Mouse (Mus musculus): ENCODE measurements around the gene Vnn1. TPM values are rescaled to one million over a fixed set of nuclear protein-coding genes. Genes with fewer than 3 reads are reported as not detected.

Gene Vnn1
- polyA plus RNA-seq, 1 experiment = 13.0 TPM

DNA sequence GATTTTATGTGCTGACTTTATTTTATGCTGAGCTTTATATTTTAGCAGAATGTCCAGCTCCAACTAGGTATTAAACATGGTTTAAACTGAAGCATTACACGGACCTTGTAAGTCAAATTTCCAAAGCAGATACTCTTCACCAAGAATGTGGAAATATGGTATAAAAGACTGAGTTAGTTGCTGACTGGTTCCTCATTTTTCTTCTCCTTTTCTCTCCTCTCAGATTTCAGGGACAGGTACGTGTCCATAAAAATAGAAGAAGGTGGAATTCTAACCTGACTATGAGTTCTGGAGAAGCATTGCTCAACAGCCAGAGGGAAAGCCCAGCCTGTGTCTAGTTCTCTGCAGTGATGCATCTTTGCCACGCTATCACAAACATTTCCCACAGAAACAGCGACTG is 25.6 kb downstream of the Vnn1 start, which contains the start of gene Taar1:
Gene Taar1, plus strand, starts transcription at position 301 of the 400 bp plus-strand sequence.
- Histone ChIP-seq H3K9ac (ENCODE audit: low read depth, poor library complexity, severe bottlenecking) (no peak within 1 kb of the TSS), H3K36me3 (ENCODE audit: control insufficient read depth, insufficient read depth, low read length, poor library complexity, severe bottlenecking) (no peaks in the 10 kb centered on the region), H3K27ac (ENCODE audit: insufficient read depth, low read length) (no peak within 1 kb of the TSS), H3K27me3 (ENCODE audit: control insufficient read depth, insufficient read depth, low read length, poor library complexity, severe bottlenecking) (no peaks in the 10 kb centered on the region), H3K9me3 (replicated peaks; ENCODE audit: control insufficient read depth, insufficient read depth, low read length, poor library complexity, severe bottlenecking) (peaks cover 18% of the 10 kb centered on the region), H3K4me3 (ENCODE audit: low read depth, low read length) (no peak within 1 kb of the TSS), H3K4me1 (ENCODE audit: control insufficient read depth, insufficient read depth, low read length) (no peaks in the 10 kb centered on the region)
- no peak for TF ChIP-seq CTCF (IDR thresholded peaks at IDR 0.05; ENCODE audit: low read depth, low read length)
- TF ChIP-seq EP300 (IDR thresholded peaks at IDR 0.05; ENCODE audit: insufficient read depth, low read depth, low read length) = no peak
- no peak for TF ChIP-seq POLR2A (IDR thresholded peaks at IDR 0.05; ENCODE audit: insufficient read depth, low read length)

DNA sequence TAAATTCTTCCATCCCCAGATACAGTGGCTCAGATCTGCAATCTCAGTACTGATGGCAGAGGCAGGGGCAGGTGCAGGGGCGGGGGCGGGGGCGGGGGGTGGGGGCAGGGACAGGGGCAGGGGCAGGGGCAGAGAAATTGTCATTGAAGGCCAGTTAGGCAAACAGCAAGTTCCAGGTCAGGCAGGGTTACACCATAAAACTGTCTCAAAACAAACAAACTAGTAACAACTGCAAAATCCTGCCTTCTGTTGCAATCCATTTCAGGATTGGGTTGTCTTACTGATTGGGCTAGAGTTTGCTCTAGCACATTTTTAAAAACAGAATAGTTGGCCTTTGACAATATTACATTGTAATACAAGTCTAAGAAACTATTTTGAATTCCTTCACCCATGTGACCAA is 28.0 kb downstream of the Vnn1 start:
- no peaks in the 10 kb centered on the region for H3K36me3 ChIP-seq (ENCODE audit: control insufficient read depth, insufficient read depth, low read length, poor library complexity, severe bottlenecking)
- no peak overlapping the region for H3K27ac ChIP-seq (ENCODE audit: insufficient read depth, low read length)
- no peak for TF ChIP-seq CTCF (IDR thresholded peaks at IDR 0.05; ENCODE audit: low read depth, low read length)
- TF ChIP-seq EP300 (IDR thresholded peaks at IDR 0.05; ENCODE audit: insufficient read depth, low read depth, low read length) = no peak
- TF ChIP-seq POLR2A (IDR thresholded peaks at IDR 0.05; ENCODE audit: insufficient read depth, low read length) = no peak
- H3K4me3 ChIP-seq (ENCODE audit: low read depth, low read length) = no peak overlapping the region
- H3K4me1 ChIP-seq (ENCODE audit: control insufficient read depth, insufficient read depth, low read length) = no peaks in the 10 kb centered on the region
- H3K27me3 ChIP-seq (ENCODE audit: control insufficient read depth, insufficient read depth, low read length, poor library complexity, severe bottlenecking) = no peaks in the 10 kb centered on the region
- H3K9ac ChIP-seq (ENCODE audit: low read depth, poor library complexity, severe bottlenecking) = no peak overlapping the region
- H3K9me3 ChIP-seq (replicated peaks; ENCODE audit: control insufficient read depth, insufficient read depth, low read length, poor library complexity, severe bottlenecking) = no peaks in the 10 kb centered on the region; the same call in 1 of the 2 replicates

DNA sequence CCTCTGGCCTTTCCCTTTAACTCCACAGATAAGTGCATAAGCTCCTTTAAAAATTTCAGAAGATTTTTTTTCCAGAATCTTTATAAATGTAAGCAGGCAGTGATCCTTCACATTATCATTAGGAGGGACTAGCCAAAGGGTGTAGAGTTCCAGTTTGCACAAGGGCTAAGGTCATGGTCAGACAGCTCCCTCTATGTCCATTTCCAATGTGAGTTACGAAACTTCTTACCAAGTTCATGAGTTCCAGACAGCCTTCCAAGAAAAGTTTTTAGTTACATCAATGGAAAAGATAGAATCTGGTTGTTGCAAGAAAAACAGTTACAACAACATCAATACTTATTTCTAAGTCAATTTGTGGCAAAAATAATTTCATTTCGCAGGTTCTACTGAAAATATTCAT is 29.5 kb downstream of the Vnn1 start:
- Histone ChIP-seq H3K27ac (ENCODE audit: insufficient read depth, low read length) (no peak overlapping the region), H3K27me3 (ENCODE audit: control insufficient read depth, insufficient read depth, low read length, poor library complexity, severe bottlenecking) (no peaks in the 10 kb centered on the region), H3K9ac (ENCODE audit: low read depth, poor library complexity, severe bottlenecking) (no peak overlapping the region), H3K9me3 (replicated peaks; ENCODE audit: control insufficient read depth, insufficient read depth, low read length, poor library complexity, severe bottlenecking) (no peaks in the 10 kb centered on the region), H3K4me1 (ENCODE audit: control insufficient read depth, insufficient read depth, low read length) (no peaks in the 10 kb centered on the region), H3K36me3 (ENCODE audit: control insufficient read depth, insufficient read depth, low read length, poor library complexity, severe bottlenecking) (no peaks in the 10 kb centered on the region), H3K4me3 (ENCODE audit: low read depth, low read length) (no peak overlapping the region)
- TF ChIP-seq POLR2A (IDR thresholded peaks at IDR 0.05; ENCODE audit: insufficient read depth, low read length) = no peak
- TF ChIP-seq EP300 (IDR thresholded peaks at IDR 0.05; ENCODE audit: insufficient read depth, low read depth, low read length) = no peak

DNA sequence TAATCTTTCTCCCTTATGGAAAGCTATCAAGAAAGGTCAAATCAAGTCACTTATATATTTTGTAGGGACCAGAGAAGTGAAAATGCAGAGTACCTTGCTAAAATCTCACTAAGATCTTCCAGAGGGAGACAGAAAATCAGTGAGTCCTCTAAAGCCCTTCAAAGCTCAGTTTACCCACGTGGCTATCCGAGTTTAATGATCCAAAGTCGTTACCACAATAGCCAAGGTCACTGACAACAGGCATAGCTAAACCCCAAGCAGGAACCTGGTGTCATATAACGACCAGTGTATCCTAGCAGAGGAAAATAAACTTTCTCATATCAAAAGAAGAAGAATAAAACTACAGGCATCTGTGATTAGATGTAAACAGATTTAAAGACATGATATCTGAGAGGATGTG is 43.1 kb downstream of the Vnn1 start:
- no peaks in the 10 kb centered on the region for H3K36me3 ChIP-seq (ENCODE audit: control insufficient read depth, insufficient read depth, low read length, poor library complexity, severe bottlenecking)
- H3K27ac ChIP-seq (ENCODE audit: insufficient read depth, low read length) = no peak overlapping the region
- H3K27me3 ChIP-seq (ENCODE audit: control insufficient read depth, insufficient read depth, low read length, poor library complexity, severe bottlenecking) = no peaks in the 10 kb centered on the region
- no peak overlapping the region for H3K4me3 ChIP-seq (ENCODE audit: low read depth, low read length)
- H3K9me3 ChIP-seq (replicated peaks; ENCODE audit: control insufficient read depth, insufficient read depth, low read length, poor library complexity, severe bottlenecking) = no peaks in the 10 kb centered on the region
- no peak for TF ChIP-seq POLR2A (IDR thresholded peaks at IDR 0.05; ENCODE audit: insufficient read depth, low read length)
- TF ChIP-seq CTCF (IDR thresholded peaks at IDR 0.05; ENCODE audit: low read depth, low read length) = no peak
- TF ChIP-seq EP300 (IDR thresholded peaks at IDR 0.05; ENCODE audit: insufficient read depth, low read depth, low read length) = no peak
- no peaks in the 10 kb centered on the region for H3K4me1 ChIP-seq (ENCODE audit: control insufficient read depth, insufficient read depth, low read length)
- H3K9ac ChIP-seq (ENCODE audit: low read depth, poor library complexity, severe bottlenecking) = no peak overlapping the region

DNA sequence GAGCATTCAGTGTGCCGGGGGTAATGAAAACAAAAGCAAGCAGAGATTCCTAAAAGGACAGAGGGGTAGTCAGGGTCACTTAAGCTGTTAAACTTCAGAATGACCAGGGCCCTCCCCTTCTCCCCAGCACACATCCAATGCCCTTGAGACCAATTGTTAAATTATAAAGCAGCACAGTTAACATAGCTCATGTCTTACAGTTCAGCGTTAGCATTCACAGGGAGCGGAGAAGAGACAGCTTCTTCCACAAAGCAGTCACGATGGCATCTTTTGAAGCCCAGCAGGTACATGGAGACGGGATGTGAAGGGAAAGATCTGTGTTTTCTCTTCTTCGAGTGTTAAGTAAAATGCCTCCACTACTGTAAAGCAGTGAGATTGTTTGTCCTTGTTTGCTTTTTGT is 43.8 kb downstream of the Vnn1 start, which contains the start of gene Taar2:
Gene Taar2, plus strand, starts transcription at position 261 of the 400 bp plus-strand sequence.
- no peaks in the 10 kb centered on the region for H3K9me3 ChIP-seq (replicated peaks; ENCODE audit: control insufficient read depth, insufficient read depth, low read length, poor library complexity, severe bottlenecking)
- TF ChIP-seq CTCF (IDR thresholded peaks at IDR 0.05; ENCODE audit: low read depth, low read length) (no peak), EP300 (IDR thresholded peaks at IDR 0.05; ENCODE audit: insufficient read depth, low read depth, low read length) (no peak), POLR2A (IDR thresholded peaks at IDR 0.05; ENCODE audit: insufficient read depth, low read length) (no peak)
- no peak within 1 kb of the TSS for H3K9ac ChIP-seq (ENCODE audit: low read depth, poor library complexity, severe bottlenecking)

DNA sequence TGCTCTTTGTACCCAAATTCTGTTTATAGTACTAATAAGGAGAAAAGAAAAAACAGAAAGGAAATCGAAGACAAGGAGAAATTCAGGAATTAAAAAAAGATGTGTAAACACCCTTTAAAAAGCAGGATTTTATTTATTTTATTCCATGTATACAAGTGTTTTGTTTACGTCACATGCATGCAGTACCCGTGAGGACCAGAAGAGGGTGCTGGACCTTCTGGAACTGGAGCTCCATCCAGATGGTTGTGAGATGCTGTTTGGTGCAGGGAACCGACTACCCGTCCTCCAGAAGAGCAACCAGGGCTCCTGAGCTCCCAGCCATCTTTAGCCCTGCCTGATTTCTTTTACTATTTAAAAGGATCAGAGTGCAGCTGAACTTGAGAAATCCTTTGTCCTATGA is 48.0 kb downstream of the Vnn1 start:
- Histone ChIP-seq H3K36me3 (ENCODE audit: control insufficient read depth, insufficient read depth, low read length, poor library complexity, severe bottlenecking) (no peaks in the 10 kb centered on the region), H3K27ac (ENCODE audit: insufficient read depth, low read length) (no peak overlapping the region), H3K4me3 (ENCODE audit: low read depth, low read length) (no peak overlapping the region), H3K9ac (ENCODE audit: low read depth, poor library complexity, severe bottlenecking) (no peak overlapping the region), H3K4me1 (ENCODE audit: control insufficient read depth, insufficient read depth, low read length) (no peaks in the 10 kb centered on the region), H3K27me3 (ENCODE audit: control insufficient read depth, insufficient read depth, low read length, poor library complexity, severe bottlenecking) (no peaks in the 10 kb centered on the region), H3K9me3 (replicated peaks; ENCODE audit: control insufficient read depth, insufficient read depth, low read length, poor library complexity, severe bottlenecking) (no peaks in the 10 kb centered on the region)
- peak; percentile 71 for TF ChIP-seq CTCF (IDR thresholded peaks at IDR 0.05; ENCODE audit: low read depth, low read length)
- no peak for TF ChIP-seq EP300 (IDR thresholded peaks at IDR 0.05; ENCODE audit: insufficient read depth, low read depth, low read length)

More for the DNA sequence above, 43.8 kb downstream of the Vnn1 start, which contains the start of gene Taar2:
- H3K27me3 ChIP-seq (ENCODE audit: control insufficient read depth, insufficient read depth, low read length, poor library complexity, severe bottlenecking) = no peaks in the 10 kb centered on the region
- H3K4me3 ChIP-seq (ENCODE audit: low read depth, low read length) = no peak within 1 kb of the TSS
- H3K27ac ChIP-seq (ENCODE audit: insufficient read depth, low read length) = no peak within 1 kb of the TSS
- no peaks in the 10 kb centered on the region for H3K36me3 ChIP-seq (ENCODE audit: control insufficient read depth, insufficient read depth, low read length, poor library complexity, severe bottlenecking)
- H3K4me1 ChIP-seq (ENCODE audit: control insufficient read depth, insufficient read depth, low read length) = no peaks in the 10 kb centered on the region
